Mouse (Mus musculus) hindbrain, embryonic 14.5 days (tissue): Measurements from ENCODE around the gene Rbfox2. TPM values are rescaled to one million over a fixed set of nuclear protein-coding genes. Genes with fewer than 3 reads are reported as not detected.
A peak's percentile ranks its signal among the peaks of the same experiment; 100 is the strongest.

ENCODE experiments used
- ATAC-seq: fragments of 200-750 bp; cut with Nextera tagmentation; 2 replicates; pipeline ENCODE4 v1.8.0; 2017; ENCODE audit warnings: moderate number of reproducible peaks, mild to moderate bottlenecking, moderate TSS enrichment, moderate library complexity; ENCODE audit not compliant: low FRiP score
- DNase-seq: peaks from one replicate; pipeline ENCODE4 v3.0.0-alpha.2; 2015; ENCODE audit warnings: low spot score
- H3K27ac ChIP-seq: fragments of 300-500 bp; sonication (generic); 2 replicates; pipeline ENCODE4 v1.5.1; 2014; ENCODE audit warnings: mild to moderate bottlenecking, moderate library complexity
- H3K27me3 ChIP-seq: fragments of 300-500 bp; sonication (generic); 2 replicates; pipeline ENCODE4 v1.6.1; 2014; ENCODE audit warnings: mild to moderate bottlenecking, low read length, mixed read lengths; ENCODE audit not compliant: control insufficient read depth, insufficient read depth
- H3K36me3 ChIP-seq: fragments of 300-500 bp; sonication (generic); replicated peaks from 2 replicates; pipeline ENCODE4 v1.6.1; 2014; ENCODE audit not compliant: control insufficient read depth, insufficient read depth
- H3K4me1 ChIP-seq: fragments of 300-500 bp; sonication (generic); replicated peaks from 2 replicates; pipeline ENCODE4 v1.6.1; 2014; ENCODE audit warnings: antibody characterized with exemption, low read length, mixed read lengths; ENCODE audit not compliant: control insufficient read depth, insufficient read depth
- H3K4me2 ChIP-seq: fragments of 300-500 bp; sonication (generic); replicated peaks from 2 replicates; pipeline ENCODE4 v1.6.1; 2014; ENCODE audit warnings: mild to moderate bottlenecking, moderate library complexity
- H3K4me3 ChIP-seq: fragments of 300-500 bp; sonication (generic); replicated peaks from 2 replicates; pipeline ENCODE4 v1.5.1; 2014; ENCODE audit warnings: mild to moderate bottlenecking, low read length
- H3K9ac ChIP-seq: fragments of 300-500 bp; sonication (generic); 2 replicates; pipeline ENCODE4 v1.6.1; 2014
- H3K9me3 ChIP-seq: fragments of 300-500 bp; sonication (generic); 2 replicates; pipeline ENCODE4 v1.6.1; 2016; ENCODE audit warnings: low read length; ENCODE audit not compliant: control insufficient read depth
- WGBS: fragments of 180-500 bp; shearing (Covaris S2); extraction: QIAGEN DNeasy Blood & Tissue Kit; methylation state at CpG from one replicate; pipeline ENCODE4 v1.1.7; 2014; 5-methylcytosine and 5-hydroxymethylcytosine counted together
- polyA plus RNA-seq: library from polyadenylated mRNA; unstranded; fragments of >200 nt; fragmentation: Nextera tagmentation; extraction: Ambion mirVana; gene quantifications from 2 replicates; pipeline ENCODE4 v1.2.1, GENCODE M21; 2014

Rbfox2 gene
- polyA plus RNA-seq, 1 experiment from 2014 or later, result 154 TPM

DNA sequence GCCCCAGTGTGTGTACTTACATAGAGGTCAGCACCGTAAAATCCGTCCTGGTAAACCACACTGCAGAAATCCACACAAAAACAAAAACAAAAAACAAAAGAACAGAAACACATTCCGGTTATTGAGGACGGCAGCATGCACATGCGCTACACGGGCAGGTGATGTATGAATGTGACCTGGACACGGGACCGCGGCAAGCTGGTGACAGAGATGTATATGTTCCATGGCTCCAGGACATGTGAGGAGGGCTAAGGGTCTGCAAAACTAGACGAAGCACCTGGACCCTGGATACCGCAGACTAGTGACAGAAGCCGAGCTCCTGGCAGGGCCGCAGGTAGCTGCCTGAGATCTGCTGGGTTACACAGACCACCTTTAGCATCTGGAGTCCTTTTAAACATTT lies 212.4 kb downstream of the Rbfox2 start:
- no peak for ATAC-seq
- 96% methylated on average over 13 of the region's 13 CpGs for WGBS
- Histone ChIP-seq H3K27me3 (no peaks in the 10 kb centered on the region), H3K4me1 (no peaks in the 10 kb centered on the region), H3K27ac (no peak overlapping the region), H3K4me3 (no peak overlapping the region), H3K36me3 (peaks cover 90% of the 10 kb centered on the region), H3K9me3 (no peaks in the 10 kb centered on the region), H3K9ac (no peak overlapping the region), H3K4me2 (no peak overlapping the region)
- DNase-seq, result no peak

DNA sequence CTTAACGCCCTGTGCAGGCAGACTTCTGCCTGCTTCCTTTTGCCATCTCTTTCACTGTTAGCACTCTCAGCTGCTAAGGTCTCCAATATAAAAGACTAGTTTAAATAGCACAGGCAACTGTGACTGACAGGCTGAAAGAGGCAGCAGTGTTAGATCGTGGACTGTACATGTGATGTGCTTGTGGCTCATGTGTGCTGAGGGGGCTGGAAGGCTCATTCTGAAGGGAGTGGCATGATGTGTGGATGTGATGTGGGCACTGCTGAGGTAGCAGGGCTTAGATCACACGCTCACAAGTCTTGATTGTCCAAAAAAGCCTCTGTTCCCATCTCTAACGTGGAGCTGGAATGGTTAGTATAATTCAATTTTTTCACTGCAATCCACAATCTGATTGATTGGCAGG lies 215.4 kb downstream of the Rbfox2 start:
- Histone ChIP-seq H3K36me3 (peaks cover 81% of the 10 kb centered on the region), H3K4me2 (no peak overlapping the region), H3K27ac (no peak overlapping the region), H3K4me1 (no peaks in the 10 kb centered on the region), H3K4me3 (no peak overlapping the region), H3K9me3 (no peaks in the 10 kb centered on the region), H3K9ac (no peak overlapping the region), H3K27me3 (no peaks in the 10 kb centered on the region)
- DNase-seq (no peak), ATAC-seq (no peak)
- WGBS, result 84% methylated on average over 4 of the region's 4 CpGs

DNA sequence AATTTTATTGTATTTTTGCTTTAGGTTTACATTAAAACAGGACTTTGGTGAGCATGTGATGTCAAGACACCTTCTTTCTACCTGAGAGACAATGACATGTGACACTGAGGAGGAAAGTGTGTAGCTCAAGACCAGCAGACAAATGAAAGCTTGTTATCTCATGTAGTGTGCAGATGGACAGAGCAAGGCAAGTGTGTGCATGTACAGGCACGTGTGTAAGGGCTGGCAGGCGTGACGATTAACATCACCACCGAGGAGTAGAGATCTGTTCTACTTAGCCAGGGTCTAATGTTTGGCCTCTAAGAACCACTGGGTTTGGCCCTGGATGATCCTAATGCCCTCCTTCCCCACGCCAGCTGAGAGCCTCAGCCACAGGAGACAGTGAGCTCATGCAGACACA lies 216.3 kb downstream of the Rbfox2 start:
- Histone ChIP-seq H3K36me3 (peaks cover 81% of the 10 kb centered on the region), H3K9ac (no peak overlapping the region), H3K4me3 (no peak overlapping the region), H3K4me2 (no peak overlapping the region), H3K4me1 (no peaks in the 10 kb centered on the region), H3K27ac (no peak overlapping the region), H3K9me3 (no peaks in the 10 kb centered on the region), H3K27me3 (no peaks in the 10 kb centered on the region)
- 88% methylated on average over 5 of the region's 5 CpGs for WGBS
- ATAC-seq (no peak), DNase-seq (no peak)

DNA sequence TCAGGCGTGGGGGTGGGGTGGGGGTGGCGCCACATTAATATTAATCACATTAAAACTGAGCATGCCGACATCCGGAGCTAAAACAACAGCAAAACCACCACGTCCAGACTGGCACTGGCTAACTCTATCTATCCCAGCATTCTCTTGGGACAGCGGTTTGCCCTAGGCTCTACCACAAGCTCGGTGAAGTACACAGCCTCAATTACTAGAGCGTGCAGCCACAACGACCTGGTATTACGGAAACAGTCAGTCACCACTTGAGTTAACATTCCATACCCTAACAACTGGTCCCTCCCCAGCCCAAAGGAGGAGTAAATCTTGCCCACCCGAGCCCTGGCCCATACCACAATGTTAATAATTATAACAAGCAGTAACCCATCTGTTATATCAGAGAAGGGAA lies 217.6 kb downstream of the Rbfox2 start:
- Histone ChIP-seq H3K27me3 (no peaks in the 10 kb centered on the region), H3K36me3 (peaks cover 81% of the 10 kb centered on the region), H3K27ac (0 out of 2 replicates have a peak overlapping the region, but pooled peaks have one; percentile 22), H3K9ac (no peak overlapping the region), H3K4me1 (no peaks in the 10 kb centered on the region), H3K4me2 (no peak overlapping the region), H3K9me3 (no peaks in the 10 kb centered on the region), H3K4me3 (no peak overlapping the region)
- ATAC-seq (no peak), DNase-seq (no peak)
- WGBS, result 45% methylated on average over 11 of the region's 11 CpGs

DNA sequence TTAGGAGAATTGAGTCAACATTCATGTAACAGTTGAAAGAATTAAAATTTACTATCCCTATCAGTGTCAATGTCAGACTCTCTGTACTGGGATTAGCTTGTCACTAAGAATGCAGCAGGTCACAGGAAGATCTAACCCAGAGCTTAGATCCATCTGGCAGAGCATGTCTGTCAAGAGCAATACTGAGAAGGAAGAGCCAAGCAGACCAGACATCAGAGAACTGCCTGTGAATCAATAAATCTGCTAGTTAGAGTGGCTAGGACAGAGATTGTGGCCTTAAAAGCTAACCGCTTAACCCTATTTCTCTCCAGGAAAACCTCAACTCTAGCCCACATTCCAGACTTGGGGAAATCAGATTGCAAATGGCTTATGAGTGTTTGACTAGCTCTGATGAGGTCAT lies 220.3 kb downstream of the Rbfox2 start:
- DNase-seq, result no peak
- Histone ChIP-seq H3K27ac (no peak overlapping the region), H3K9ac (no peak overlapping the region), H3K4me2 (no peak overlapping the region), H3K4me1 (no peaks in the 10 kb centered on the region), H3K27me3 (no peaks in the 10 kb centered on the region), H3K36me3 (peaks cover 82% of the 10 kb centered on the region), H3K4me3 (no peak overlapping the region), H3K9me3 (no peaks in the 10 kb centered on the region)
- 100% methylated on average over 1 of the region's 1 CpGs for WGBS
- no peak for ATAC-seq

GRCm38 (mm10) chr15:77085818-77086217 lies 221.0 kb downstream of the Rbfox2 start:
- H3K9me3 ChIP-seq, result no peaks in the 10 kb centered on the region
- H3K4me2 ChIP-seq, result no peak overlapping the region
- H3K4me1 ChIP-seq, result no peaks in the 10 kb centered on the region
- DNase-seq, result no peak
- H3K4me3 ChIP-seq, result no peak overlapping the region
- no peak overlapping the region for H3K27ac ChIP-seq
- no peak for ATAC-seq
- H3K27me3 ChIP-seq, result no peaks in the 10 kb centered on the region
- H3K36me3 ChIP-seq, result peaks cover 81% of the 10 kb centered on the region
- WGBS, result 94% methylated on average over 7 of the region's 7 CpGs
- no peak overlapping the region for H3K9ac ChIP-seq

DNA sequence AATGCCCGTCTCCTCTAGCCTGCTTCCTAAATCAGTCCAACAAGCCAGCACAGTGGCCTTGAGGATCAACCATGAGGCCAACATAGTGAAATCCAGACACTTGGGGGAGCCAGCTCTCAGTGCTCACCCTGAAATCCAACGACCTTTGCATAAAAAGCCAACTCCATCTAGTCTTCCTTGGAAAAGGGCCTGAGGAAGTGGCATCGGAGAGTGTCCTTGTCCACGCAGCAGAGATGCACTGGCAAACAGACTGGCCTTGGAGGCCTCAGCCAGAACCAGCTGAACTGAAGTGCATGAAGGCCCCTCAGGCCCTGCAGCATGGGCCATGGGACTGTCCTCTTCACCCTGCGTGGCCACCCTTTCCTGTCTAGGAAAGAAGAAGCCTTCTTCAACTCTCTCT lies 225.3 kb downstream of the Rbfox2 start:
- Histone ChIP-seq H3K4me1 (no peaks in the 10 kb centered on the region), H3K9ac (no peak overlapping the region), H3K9me3 (no peaks in the 10 kb centered on the region), H3K27ac (no peak overlapping the region), H3K27me3 (no peaks in the 10 kb centered on the region), H3K36me3 (peaks cover 91% of the 10 kb centered on the region), H3K4me3 (no peak overlapping the region), H3K4me2 (no peak overlapping the region)
- WGBS, result 84% methylated on average over 5 of the region's 5 CpGs
- ATAC-seq (no peak), DNase-seq (no peak)

DNA sequence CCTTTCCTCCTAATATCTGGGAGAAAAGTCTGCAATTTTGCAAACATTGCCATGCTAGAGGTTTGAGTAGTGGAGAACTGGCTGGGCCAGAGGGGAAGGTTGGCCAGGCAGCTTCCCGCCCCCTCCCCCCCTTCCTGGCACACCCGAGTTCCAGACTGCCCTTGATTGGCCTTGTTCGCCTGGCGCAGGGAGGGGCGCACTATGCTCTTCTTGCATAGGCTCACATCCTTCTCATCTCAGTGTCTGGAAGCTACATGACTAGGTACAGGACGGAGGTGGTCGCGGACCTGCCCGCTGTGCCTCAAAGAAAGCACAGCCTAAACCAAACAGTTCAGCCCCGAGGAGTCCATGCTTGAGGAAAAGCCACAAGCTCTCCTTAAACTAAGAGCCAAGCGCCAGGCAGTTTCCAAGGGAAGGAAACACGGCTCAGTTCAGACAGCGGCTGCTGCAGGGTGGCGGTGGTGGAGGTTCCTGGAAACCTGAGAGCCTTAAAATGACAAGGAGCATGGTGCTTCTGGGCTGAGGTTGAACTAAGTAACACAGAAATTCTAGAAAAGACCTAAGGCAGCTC lies 226.0 kb downstream of the Rbfox2 start:
- no peak overlapping the region for H3K27ac ChIP-seq
- no peak for ATAC-seq

GRCm38 (mm10) chr15:77079890-77080361 lies 226.9 kb downstream of the Rbfox2 start:
- H3K4me3 ChIP-seq, result no peak overlapping the region
- 71% methylated on average over 11 of the region's 11 CpGs for WGBS
- H3K9ac ChIP-seq, result no peak overlapping the region
- no peak for ATAC-seq
- no peak for DNase-seq
- H3K27me3 ChIP-seq, result no peaks in the 10 kb centered on the region
- H3K9me3 ChIP-seq, result no peaks in the 10 kb centered on the region
- no peak overlapping the region for H3K4me2 ChIP-seq
- H3K27ac ChIP-seq, result no peak overlapping the region
- H3K4me1 ChIP-seq, result no peaks in the 10 kb centered on the region
- peaks cover 82% of the 10 kb centered on the region for H3K36me3 ChIP-seq

More for the DNA sequence above, 226.0 kb downstream of the Rbfox2 start:
- H3K4me2 ChIP-seq, result no peak overlapping the region
- no peaks in the 10 kb centered on the region for H3K4me1 ChIP-seq
- DNase-seq, result no peak
- H3K4me3 ChIP-seq, result no peak overlapping the region
- H3K27me3 ChIP-seq, result no peaks in the 10 kb centered on the region
- WGBS, result 84% methylated on average over 14 of the region's 14 CpGs
- H3K36me3 ChIP-seq, result peaks cover 90% of the 10 kb centered on the region
- H3K9me3 ChIP-seq, result no peaks in the 10 kb centered on the region
- H3K9ac ChIP-seq, result no peak overlapping the region

GRCm38 (mm10) chr15:77079256-77079822 lies 227.5 kb downstream of the Rbfox2 start:
- WGBS, result 59% methylated on average over 14 of the region's 14 CpGs
- H3K4me3 ChIP-seq, result no peak overlapping the region
- H3K9ac ChIP-seq, result no peak overlapping the region
- DNase-seq (no peak), ATAC-seq (no peak)
- no peaks in the 10 kb centered on the region for H3K27me3 ChIP-seq
- H3K4me1 ChIP-seq, result no peaks in the 10 kb centered on the region
- H3K4me2 ChIP-seq, result no peak overlapping the region
- peaks cover 76% of the 10 kb centered on the region for H3K36me3 ChIP-seq
- H3K9me3 ChIP-seq, result no peaks in the 10 kb centered on the region
- H3K27ac ChIP-seq, result no peak overlapping the region
